Comparison of ENCODE assay signal across 17 mouse cellular contexts in genomic region chr17:35882924-35883323, GRCm38 (mm10).
"Had no signal": no experiment of that assay in that cellular context is flagged by ENCODE, and none has a peak within 500 bp of the region (broad histone marks: within the 10 kb centered on the region; RNA-seq: fewer than 3 reads in every experiment).

No protein-coding gene starts in this region.

- DNase-seq: liver, postnatal 0 days; lung, adult 2 months; lung, postnatal 14 days; lung, postnatal 36 days; right cerebral cortex, postnatal 14 days; thymus, adult 2 months; thymus, postnatal 25 days; thymus, postnatal 4 days had no signal

- H3K4me2 ChIP-seq: lung, embryonic 15.5 days; midbrain, embryonic 12.5 days; midbrain, embryonic 15.5 days; neural tube, embryonic 12.5 days; stomach, embryonic 15.5 days had no signal

- H3K27me3 ChIP-seq: lung, embryonic 15.5 days; megakaryocyte, embryonic 14.5 days; midbrain, embryonic 12.5 days; midbrain, embryonic 15.5 days; neural tube, embryonic 12.5 days; stomach, embryonic 15.5 days had no signal

- ATAC-seq: liver, postnatal 0 days; lung, postnatal 0 days; midbrain, embryonic 15.5 days had no signal

- H3K4me3 ChIP-seq: lung, embryonic 15.5 days; megakaryocyte, embryonic 14.5 days; midbrain, embryonic 12.5 days; midbrain, embryonic 15.5 days; neural tube, embryonic 12.5 days; stomach, embryonic 15.5 days had no signal

- H3K9ac ChIP-seq: liver, postnatal 0 days; lung, embryonic 15.5 days; midbrain, embryonic 12.5 days; midbrain, embryonic 15.5 days; neural tube, embryonic 12.5 days; stomach, embryonic 15.5 days had no signal

- H3K27ac ChIP-seq: lung, embryonic 15.5 days; macrophage; midbrain, embryonic 12.5 days; midbrain, embryonic 15.5 days; neural tube, embryonic 12.5 days; stomach, embryonic 15.5 days; stomach, postnatal 0 days had no signal

- H3K9me3 ChIP-seq: lung, embryonic 15.5 days; megakaryocyte, embryonic 14.5 days; midbrain, embryonic 12.5 days; midbrain, embryonic 15.5 days; neural tube, embryonic 12.5 days; stomach, embryonic 15.5 days had no signal
